Mouse (Mus musculus): ENCODE measurements around the gene Upf2. TPM values are rescaled to one million over a fixed set of nuclear protein-coding genes. Genes with fewer than 3 reads are reported as not detected.
A peak's percentile ranks its signal among the peaks of the same experiment; 100 is the strongest.

The Upf2 gene
- polyA plus RNA-seq, 1 experiment: 2.4 TPM

- Histone ChIP-seq H3K4me1 (ENCODE audit: control insufficient read depth, insufficient read depth, insufficient read length) (peaks cover 17% of the 10 kb centered on the region; the same call in 1 of the 2 replicates), H3K27ac (ENCODE audit: insufficient read depth, low read length) (no peak overlapping the region), H3K27me3 (ENCODE audit: control insufficient read depth, insufficient read depth, low read length) (no peaks in the 10 kb centered on the region), H3K36me3 (ENCODE audit: control insufficient read depth, insufficient read depth, low read length) (no peaks in the 10 kb centered on the region), H3K4me3 (ENCODE audit: extremely low read depth, insufficient read depth, insufficient read length) (no peak overlapping the region)
- DNase-seq (ENCODE audit: low read depth in 1 of 2, low spot score in 2 of 2): no peak
- no peak for TF ChIP-seq CTCF (IDR thresholded peaks at IDR 0.05; ENCODE audit: extremely low read depth, insufficient read depth, insufficient read length, insufficient replicate concordance)
- 95% methylated on average over 5 of the region's 5 CpGs for WGBS
Measured at GRCm38 (mm10) chr2:5927481-5927880, 23.8 kb upstream of the Upf2 start.

GRCm38 (mm10) chr2:5929793-5930192, 21.5 kb upstream of the Upf2 start:
- 95% methylated on average over 5 of the region's 5 CpGs for WGBS
- Histone ChIP-seq H3K27me3 (ENCODE audit: control insufficient read depth, insufficient read depth, low read length) (no peaks in the 10 kb centered on the region), H3K36me3 (ENCODE audit: control insufficient read depth, insufficient read depth, low read length) (no peaks in the 10 kb centered on the region), H3K4me1 (ENCODE audit: control insufficient read depth, insufficient read depth, insufficient read length) (peaks cover 18% of the 10 kb centered on the region; the same call in 1 of the 2 replicates), H3K4me3 (ENCODE audit: extremely low read depth, insufficient read depth, insufficient read length) (no peak overlapping the region), H3K27ac (ENCODE audit: insufficient read depth, low read length) (peak overlapping the region; percentile 86)
- DNase-seq (ENCODE audit: low read depth in 1 of 2, low spot score in 2 of 2): no peak
- TF ChIP-seq CTCF (IDR thresholded peaks at IDR 0.05; ENCODE audit: extremely low read depth, insufficient read depth, insufficient read length, insufficient replicate concordance) (no peak), POLR2A (IDR thresholded peaks at IDR 0.05; ENCODE audit: low read depth, low read length) (no peak)

GRCm38 (mm10) chr2:5930291-5931054, 20.8 kb upstream of the Upf2 start:
- 24% methylated on average over 18 of the region's 18 CpGs for WGBS
- H3K4me1 ChIP-seq (ENCODE audit: control insufficient read depth, insufficient read depth, insufficient read length): peaks cover 18% of the 10 kb centered on the region; the same call in 1 of the 2 replicates
- no peak overlapping the region for H3K4me3 ChIP-seq (ENCODE audit: extremely low read depth, insufficient read depth, insufficient read length)
- TF ChIP-seq POLR2A (IDR thresholded peaks at IDR 0.05; ENCODE audit: low read depth, low read length) (no peak), CTCF (IDR thresholded peaks at IDR 0.05; ENCODE audit: extremely low read depth, insufficient read depth, insufficient read length, insufficient replicate concordance) (no peak)
- peak; percentile 47 to 53 for DNase-seq (ENCODE audit: low read depth in 1 of 2, low spot score in 2 of 2)
- H3K36me3 ChIP-seq (ENCODE audit: control insufficient read depth, insufficient read depth, low read length): no peaks in the 10 kb centered on the region
- no peaks in the 10 kb centered on the region for H3K27me3 ChIP-seq (ENCODE audit: control insufficient read depth, insufficient read depth, low read length)
- peak overlapping the region; percentile 86 for H3K27ac ChIP-seq (ENCODE audit: insufficient read depth, low read length)

DNA sequence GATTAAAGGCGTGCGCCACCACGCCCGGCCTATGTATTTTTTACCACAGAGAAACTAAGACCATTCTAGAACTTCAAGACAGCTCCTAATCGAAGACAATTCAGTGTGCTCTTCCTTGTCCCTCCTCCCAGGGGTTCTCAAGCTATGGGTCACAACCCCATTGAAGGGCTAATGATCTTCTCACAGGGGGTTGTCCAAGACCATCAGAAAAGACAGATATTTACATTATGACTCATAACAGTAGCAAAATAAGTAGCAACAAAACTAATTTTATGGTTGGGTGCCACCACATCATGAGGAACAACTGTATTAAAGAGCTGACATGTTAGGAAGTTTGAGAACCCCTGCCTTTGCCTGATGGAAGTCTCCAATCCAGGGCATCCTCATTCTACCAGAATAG, 19.3 kb upstream of the Upf2 start:
- H3K36me3 ChIP-seq (ENCODE audit: control insufficient read depth, insufficient read depth, low read length): no peaks in the 10 kb centered on the region
- TF ChIP-seq POLR2A (IDR thresholded peaks at IDR 0.05; ENCODE audit: low read depth, low read length): no peak
- no peak for TF ChIP-seq CTCF (IDR thresholded peaks at IDR 0.05; ENCODE audit: extremely low read depth, insufficient read depth, insufficient read length, insufficient replicate concordance)
- H3K27me3 ChIP-seq (ENCODE audit: control insufficient read depth, insufficient read depth, low read length): no peaks in the 10 kb centered on the region
- peaks cover 18% of the 10 kb centered on the region; the same call in 1 of the 2 replicates for H3K4me1 ChIP-seq (ENCODE audit: control insufficient read depth, insufficient read depth, insufficient read length)
- H3K27ac ChIP-seq (ENCODE audit: insufficient read depth, low read length): no peak overlapping the region
- no peak overlapping the region for H3K4me3 ChIP-seq (ENCODE audit: extremely low read depth, insufficient read depth, insufficient read length)
- 94% methylated on average over 5 of the region's 5 CpGs for WGBS
- DNase-seq (ENCODE audit: low read depth in 1 of 2, low spot score in 2 of 2): no peak

- no peak for DNase-seq (ENCODE audit: low read depth in 1 of 2, low spot score in 2 of 2)
- WGBS: 98% methylated on average over 3 of the region's 3 CpGs
- Histone ChIP-seq H3K4me1 (ENCODE audit: control insufficient read depth, insufficient read depth, insufficient read length) (peaks cover 12% of the 10 kb centered on the region; the same call in 1 of the 2 replicates), H3K27me3 (ENCODE audit: control insufficient read depth, insufficient read depth, low read length) (no peaks in the 10 kb centered on the region), H3K4me3 (ENCODE audit: extremely low read depth, insufficient read depth, insufficient read length) (no peak overlapping the region), H3K36me3 (ENCODE audit: control insufficient read depth, insufficient read depth, low read length) (no peaks in the 10 kb centered on the region), H3K27ac (ENCODE audit: insufficient read depth, low read length) (no peak overlapping the region)
- no peak for TF ChIP-seq POLR2A (IDR thresholded peaks at IDR 0.05; ENCODE audit: low read depth, low read length)
- TF ChIP-seq CTCF (IDR thresholded peaks at IDR 0.05; ENCODE audit: extremely low read depth, insufficient read depth, insufficient read length, insufficient replicate concordance): no peak
Measured at GRCm38 (mm10) chr2:5934936-5935335, 16.3 kb upstream of the Upf2 start.

- DNase-seq (ENCODE audit: low read depth in 1 of 2, low spot score in 2 of 2): no peak
- Histone ChIP-seq H3K27ac (ENCODE audit: insufficient read depth, low read length) (no peak overlapping the region), H3K36me3 (ENCODE audit: control insufficient read depth, insufficient read depth, low read length) (no peaks in the 10 kb centered on the region), H3K4me1 (ENCODE audit: control insufficient read depth, insufficient read depth, insufficient read length) (peaks cover 9% of the 10 kb centered on the region; the same call in 1 of the 2 replicates), H3K4me3 (ENCODE audit: extremely low read depth, insufficient read depth, insufficient read length) (no peak overlapping the region), H3K27me3 (ENCODE audit: control insufficient read depth, insufficient read depth, low read length) (no peaks in the 10 kb centered on the region)
- TF ChIP-seq POLR2A (IDR thresholded peaks at IDR 0.05; ENCODE audit: low read depth, low read length): no peak
- no peak for TF ChIP-seq CTCF (IDR thresholded peaks at IDR 0.05; ENCODE audit: extremely low read depth, insufficient read depth, insufficient read length, insufficient replicate concordance)
- 89% methylated on average over 6 of the region's 6 CpGs for WGBS
Measured at GRCm38 (mm10) chr2:5936068-5936467, 15.2 kb upstream of the Upf2 start.

- H3K36me3 ChIP-seq (ENCODE audit: control insufficient read depth, insufficient read depth, low read length): no peaks in the 10 kb centered on the region
- H3K4me1 ChIP-seq (ENCODE audit: control insufficient read depth, insufficient read depth, insufficient read length): 0 out of 2 replicates have a peak, but pooled peaks cover 5% of the 10 kb centered on the region
- DNase-seq (ENCODE audit: low read depth in 1 of 2, low spot score in 2 of 2): no peak
- 90% methylated on average over 4 of the region's 4 CpGs for WGBS
- TF ChIP-seq CTCF (IDR thresholded peaks at IDR 0.05; ENCODE audit: extremely low read depth, insufficient read depth, insufficient read length, insufficient replicate concordance): no peak
- H3K4me3 ChIP-seq (ENCODE audit: extremely low read depth, insufficient read depth, insufficient read length): no peak overlapping the region
- H3K27me3 ChIP-seq (ENCODE audit: control insufficient read depth, insufficient read depth, low read length): no peaks in the 10 kb centered on the region
- H3K27ac ChIP-seq (ENCODE audit: insufficient read depth, low read length): no peak overlapping the region
Measured at GRCm38 (mm10) chr2:5936550-5936949, 14.7 kb upstream of the Upf2 start.

Data from spleen, adult 2 months (tissue).